Mouse (Mus musculus): Measurements from ENCODE around the gene Olfr613. TPM values are rescaled to one million over a fixed set of nuclear protein-coding genes. Genes with fewer than 3 reads are reported as not detected.

The Olfr613 gene
- total RNA-seq (2023): not detected

DNA sequence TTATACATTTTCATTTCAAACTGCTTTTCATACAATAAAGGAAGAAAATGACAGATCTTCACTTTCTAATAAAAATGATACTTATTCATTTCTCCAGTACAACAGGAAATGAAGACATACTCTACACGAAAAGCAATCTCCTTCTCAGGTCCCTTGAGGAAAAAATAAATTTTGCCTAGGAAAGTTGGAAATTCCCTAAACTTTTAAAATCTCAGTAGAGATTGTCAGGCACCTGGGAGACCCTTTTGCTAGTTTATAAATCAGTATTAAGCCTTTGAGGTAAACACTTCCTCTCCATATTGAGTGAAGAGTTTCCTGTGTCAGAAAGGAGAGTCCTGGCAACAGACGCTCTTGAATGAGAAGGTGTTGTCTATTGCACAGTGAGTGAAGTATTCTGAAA is at the start of gene Olfr613:
Olfr613 (plus strand) TSS at position 301 of the 400 bp plus-strand sequence.

DNA sequence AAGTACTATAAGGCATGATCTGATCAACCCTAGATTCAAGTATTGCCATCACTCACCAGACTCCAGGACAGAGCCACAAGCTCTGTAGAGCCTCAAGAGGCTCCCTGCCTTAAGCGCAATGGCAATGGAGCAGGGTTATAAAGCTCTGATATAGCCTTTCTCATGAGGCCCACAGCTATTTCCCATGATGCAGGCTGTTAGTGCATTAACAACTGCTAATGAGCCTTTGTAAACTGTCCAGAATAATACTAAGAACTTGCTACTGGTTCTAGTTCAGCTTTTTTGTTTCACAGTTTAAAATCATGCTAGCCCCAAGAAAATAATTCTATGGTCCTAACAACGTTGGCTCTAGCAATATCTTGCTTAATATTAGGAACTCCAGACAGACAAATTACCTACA is 35.9 kb upstream of the Olfr613 start, which contains the start of gene Olfr610:
Olfr610 (minus strand) TSS at position 101 of the 400 bp plus-strand sequence.

DNA sequence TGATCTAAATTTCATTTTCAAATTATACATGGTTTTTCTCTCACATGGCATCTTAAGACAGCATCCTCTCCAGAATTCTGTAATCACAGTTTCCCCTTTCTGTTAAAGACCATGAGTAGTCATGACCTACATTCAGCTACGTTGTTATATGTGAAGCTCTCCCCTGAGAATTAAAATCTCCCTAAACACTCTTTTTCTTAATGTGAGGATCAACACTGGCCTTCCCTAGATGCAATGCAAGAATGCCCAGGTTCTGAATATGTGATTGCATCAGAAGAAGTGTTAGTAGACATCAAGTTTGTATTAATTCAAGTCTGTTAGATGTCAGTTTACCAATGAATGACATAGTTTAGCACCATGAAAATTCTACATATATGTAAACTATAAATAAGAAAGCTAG is 27.1 kb upstream of the Olfr613 start, which contains the start of gene Olfr611:
Olfr611 (minus strand) TSS at position 101 of the 400 bp plus-strand sequence.

DNA sequence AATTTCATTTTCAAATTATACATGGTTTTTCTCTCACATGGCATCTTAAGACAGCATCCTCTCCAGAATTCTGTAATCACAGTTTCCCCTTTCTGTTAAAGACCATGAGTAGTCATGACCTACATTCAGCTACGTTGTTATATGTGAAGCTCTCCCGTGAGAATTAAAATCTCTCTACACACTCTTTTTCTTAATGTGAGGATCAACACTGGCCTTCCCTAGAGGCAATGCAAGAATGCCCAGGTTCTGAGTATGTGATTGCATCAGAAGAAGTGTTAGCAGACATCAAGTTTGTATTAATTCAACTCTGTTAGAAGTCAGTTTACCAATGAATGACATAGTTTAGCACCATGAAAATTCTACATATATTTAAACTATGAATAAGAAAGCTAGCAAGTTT is 5.3 kb upstream of the Olfr613 start, which contains the start of gene Olfr612:
Olfr612 (minus strand) TSS at position 101 of the 400 bp plus-strand sequence.

DNA sequence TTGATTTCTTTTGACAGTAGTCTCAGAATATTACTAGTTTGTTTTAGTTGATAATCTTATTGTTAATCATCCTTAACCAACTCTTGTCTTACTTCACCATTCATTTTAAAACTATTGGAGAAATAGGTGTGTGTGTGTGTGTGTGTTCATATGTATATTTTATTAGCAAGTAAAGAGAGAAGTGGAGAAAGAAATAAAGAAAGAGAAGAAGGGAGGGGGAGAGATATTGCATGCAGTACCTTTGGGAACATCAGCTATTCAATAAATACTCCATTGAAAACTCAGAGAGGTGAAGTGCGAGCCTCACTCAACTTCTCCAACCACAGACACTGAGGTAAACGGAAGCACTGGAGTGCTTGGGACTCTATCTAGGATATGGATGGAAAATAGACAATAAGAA is 7.9 kb downstream of the Olfr613 start, which contains the start of gene Olfr615:
Olfr615 (plus strand) TSS at position 301 of the 400 bp plus-strand sequence.

DNA sequence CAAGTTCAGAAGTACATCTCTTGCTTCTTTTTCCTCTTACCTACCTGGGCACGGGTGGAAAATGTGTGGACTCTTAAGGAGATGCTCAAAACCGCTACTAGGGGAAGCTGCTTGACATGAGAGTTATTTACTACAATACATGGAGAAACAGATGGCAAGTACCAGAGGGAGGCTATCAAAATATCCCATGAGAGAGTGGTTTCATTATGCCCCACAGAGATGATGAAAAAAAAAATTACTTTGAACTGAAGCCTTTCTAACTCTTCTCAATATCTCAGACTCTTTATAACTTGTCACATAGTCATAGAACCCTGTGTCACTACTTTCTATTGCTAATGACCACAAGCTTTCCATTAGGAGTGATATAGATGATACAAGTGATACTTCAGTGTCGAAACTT is 21.2 kb downstream of the Olfr613 start, which contains the start of gene Olfr616:
Olfr616 (minus strand) TSS at position 101 of the 400 bp plus-strand sequence.

DNA sequence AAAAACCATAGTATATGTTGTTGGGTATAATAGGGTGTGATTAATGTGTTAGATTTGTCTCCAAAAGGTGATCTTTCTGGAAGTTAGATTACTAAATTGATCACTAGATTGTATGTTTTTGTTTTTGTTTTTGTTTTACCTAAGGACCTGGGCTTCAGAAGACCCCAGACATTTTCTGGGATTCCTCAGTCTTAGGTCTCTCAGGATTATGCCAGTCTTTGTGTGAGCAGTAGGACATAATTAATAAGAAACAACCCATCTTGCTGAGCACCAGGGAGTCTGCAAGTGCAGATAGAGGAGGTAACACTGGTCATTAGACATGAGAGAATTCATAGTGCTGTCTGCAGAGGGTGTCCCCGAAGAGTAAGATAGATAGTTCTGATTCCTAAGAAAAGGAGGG is 24.9 kb downstream of the Olfr613 start, which contains the start of gene Olfr617:
Olfr617 (plus strand) TSS at position 301 of the 400 bp plus-strand sequence.

DNA sequence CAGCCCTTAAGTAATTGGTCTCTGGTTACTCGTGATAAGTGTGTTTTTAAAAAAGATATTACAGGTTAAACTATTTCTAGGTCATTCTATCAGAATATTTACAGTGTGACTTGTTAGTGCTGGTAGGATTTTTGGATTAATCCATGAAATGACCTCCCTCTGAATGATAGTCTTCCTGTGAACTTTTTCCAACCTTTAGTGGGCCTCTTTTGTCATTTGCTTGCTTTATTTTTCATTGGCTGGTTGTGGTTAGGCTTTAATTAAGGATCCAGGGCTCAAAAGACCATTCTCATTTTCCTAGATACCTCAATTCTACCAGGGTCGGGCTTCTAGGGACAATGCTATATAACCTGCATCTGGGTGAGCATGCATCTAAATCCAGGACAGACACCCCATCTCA is 41.9 kb downstream of the Olfr613 start, which contains the start of gene Olfr618:
Olfr618 (plus strand) TSS at position 301 of the 400 bp plus-strand sequence.

DNA sequence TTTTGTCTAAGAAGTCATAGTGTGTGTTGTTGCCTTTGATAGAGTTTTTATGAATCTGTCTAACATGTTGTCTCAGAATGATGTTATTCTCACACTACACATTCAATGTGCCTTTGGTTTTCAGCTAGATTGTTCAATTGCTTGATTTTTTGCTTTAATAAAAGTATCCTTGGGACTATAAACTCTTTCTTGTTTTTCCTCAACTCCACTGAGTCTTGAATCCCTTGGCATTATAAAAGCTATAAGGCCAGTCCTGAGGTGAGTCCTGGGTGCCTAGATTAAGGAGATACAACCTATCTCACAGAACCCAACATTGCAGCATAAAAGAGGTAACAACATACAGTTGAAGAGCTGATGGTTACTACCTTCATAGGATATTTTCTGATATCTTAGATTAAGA is 52.4 kb downstream of the Olfr613 start, which contains the start of gene Olfr619:
Olfr619 (plus strand) TSS at position 301 of the 400 bp plus-strand sequence.

Other genes starting within 250 kb of the Olfr613 start
- gene Olfr596, start 242.4 kb upstream of the Olfr613 start, total RNA-seq (2023): not detected
- not detected for gene Olfr597, start 231.8 kb upstream of the Olfr613 start, total RNA-seq (2023)
- not detected for gene Olfr598, start 224.5 kb upstream of the Olfr613 start, total RNA-seq (2023)
- not detected for gene Olfr599, start 212.2 kb upstream of the Olfr613 start, total RNA-seq (2023)
- gene Olfr600, start 198.4 kb upstream of the Olfr613 start, total RNA-seq (2023): not detected
- not detected for gene Olfr601, start 185.4 kb upstream of the Olfr613 start, total RNA-seq (2023)
- gene Olfr603, start 161.9 kb upstream of the Olfr613 start, total RNA-seq (2023): not detected
- gene Usp17lc, start 133.0 kb upstream of the Olfr613 start, total RNA-seq (2023): not detected
- not detected for gene Olfr605, start 102.6 kb upstream of the Olfr613 start, total RNA-seq (2023)
- not detected for gene Olfr606, start 99.0 kb upstream of the Olfr613 start, total RNA-seq (2023)
- gene Olfr607, start 83.9 kb upstream of the Olfr613 start, total RNA-seq (2023): not detected
- not detected for gene Olfr608, start 78.2 kb upstream of the Olfr613 start, total RNA-seq (2023)
- gene Olfr609, start 50.0 kb upstream of the Olfr613 start, total RNA-seq (2023): not detected
- gene Olfr610, start 36.0 kb upstream of the Olfr613 start, total RNA-seq (2023): not detected
- gene Olfr611, start 27.2 kb upstream of the Olfr613 start, total RNA-seq (2023): not detected
- not detected for gene Olfr612, start 5.4 kb upstream of the Olfr613 start, total RNA-seq (2023)
- gene Olfr615, start 8.0 kb downstream of the Olfr613 start, total RNA-seq (2023): not detected
- not detected for gene Olfr616, start 21.1 kb downstream of the Olfr613 start, total RNA-seq (2023)
- not detected for gene Olfr617, start 25.0 kb downstream of the Olfr613 start, total RNA-seq (2023)
- gene Olfr618, start 42.0 kb downstream of the Olfr613 start, total RNA-seq (2023): not detected
- gene Olfr619, start 52.5 kb downstream of the Olfr613 start, total RNA-seq (2023): not detected
- gene Olfr620, start 64.5 kb downstream of the Olfr613 start, total RNA-seq (2023): not detected
- not detected for gene Olfr622, start 94.6 kb downstream of the Olfr613 start, total RNA-seq (2023)
- gene Olfr623, start 115.6 kb downstream of the Olfr613 start, total RNA-seq (2023): not detected
- gene Olfr624, start 123.1 kb downstream of the Olfr613 start, total RNA-seq (2023): not detected
- gene Olfr625-ps1, start 134.6 kb downstream of the Olfr613 start, total RNA-seq (2023): not detected
- gene Olfr243, start 166.6 kb downstream of the Olfr613 start, total RNA-seq (2023): not detected
- not detected for gene Olfr628, start 182.3 kb downstream of the Olfr613 start, total RNA-seq (2023)
- gene Olfr629, start 196.9 kb downstream of the Olfr613 start, total RNA-seq (2023): not detected
- gene Olfr630, start 209.3 kb downstream of the Olfr613 start, total RNA-seq (2023): not detected
- gene Olfr69, start 223.5 kb downstream of the Olfr613 start, total RNA-seq (2023): not detected
- gene Olfr68, start 231.6 kb downstream of the Olfr613 start, total RNA-seq (2023): not detected
- gene Olfr67, start 243.7 kb downstream of the Olfr613 start, total RNA-seq (2023): not detected